Mouse (Mus musculus) small intestine, adult 2 months (tissue): ENCODE data around the gene Ptpn23.

Source experiments
- CTCF ChIP-seq: fragments of 200-500 bp; IDR thresholded peaks from 2 replicates; pipeline ENCODE4 v1.5.1; 2012; ENCODE audit warnings: low read depth, mild to moderate bottlenecking, control low read depth, inconsistent platforms, low read length, moderate library complexity, mixed read lengths; ENCODE audit not compliant: insufficient replicate concordance, insufficient read length; ENCODE audit errors: extremely low read depth
- POLR2A ChIP-seq: fragments of 200-500 bp; IDR thresholded peaks from 2 replicates; pipeline ENCODE4 v1.6.1; 2012; ENCODE audit warnings: low read depth, mild to moderate bottlenecking, control low read depth, inconsistent platforms, low read length, moderate library complexity

DNA sequence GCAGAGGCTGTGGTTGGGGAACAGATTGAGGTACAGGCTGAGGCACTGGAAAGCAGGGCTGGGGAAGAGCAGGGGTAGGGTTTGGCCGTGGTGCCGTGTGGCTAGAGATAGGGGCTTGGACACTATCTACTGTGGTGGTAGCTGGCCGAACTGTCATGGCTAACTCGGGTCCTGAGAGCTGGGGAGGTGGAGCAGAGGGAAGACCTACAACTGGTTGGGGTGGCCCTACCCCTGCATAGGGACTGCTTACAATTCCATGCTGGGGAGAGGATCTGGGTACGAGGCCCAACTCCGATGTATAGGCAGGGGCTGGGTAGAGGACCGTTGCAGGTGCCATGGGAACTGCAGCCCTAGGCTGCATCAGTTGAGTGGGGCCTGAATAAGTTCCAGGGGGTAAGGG lies 20.0 kb downstream of the Ptpn23 start:
- TF ChIP-seq CTCF, result no peak
- no peak for TF ChIP-seq POLR2A
